Mouse (Mus musculus): ENCODE results near the gene Mvb12a.

The Mvb12a gene

DNA sequence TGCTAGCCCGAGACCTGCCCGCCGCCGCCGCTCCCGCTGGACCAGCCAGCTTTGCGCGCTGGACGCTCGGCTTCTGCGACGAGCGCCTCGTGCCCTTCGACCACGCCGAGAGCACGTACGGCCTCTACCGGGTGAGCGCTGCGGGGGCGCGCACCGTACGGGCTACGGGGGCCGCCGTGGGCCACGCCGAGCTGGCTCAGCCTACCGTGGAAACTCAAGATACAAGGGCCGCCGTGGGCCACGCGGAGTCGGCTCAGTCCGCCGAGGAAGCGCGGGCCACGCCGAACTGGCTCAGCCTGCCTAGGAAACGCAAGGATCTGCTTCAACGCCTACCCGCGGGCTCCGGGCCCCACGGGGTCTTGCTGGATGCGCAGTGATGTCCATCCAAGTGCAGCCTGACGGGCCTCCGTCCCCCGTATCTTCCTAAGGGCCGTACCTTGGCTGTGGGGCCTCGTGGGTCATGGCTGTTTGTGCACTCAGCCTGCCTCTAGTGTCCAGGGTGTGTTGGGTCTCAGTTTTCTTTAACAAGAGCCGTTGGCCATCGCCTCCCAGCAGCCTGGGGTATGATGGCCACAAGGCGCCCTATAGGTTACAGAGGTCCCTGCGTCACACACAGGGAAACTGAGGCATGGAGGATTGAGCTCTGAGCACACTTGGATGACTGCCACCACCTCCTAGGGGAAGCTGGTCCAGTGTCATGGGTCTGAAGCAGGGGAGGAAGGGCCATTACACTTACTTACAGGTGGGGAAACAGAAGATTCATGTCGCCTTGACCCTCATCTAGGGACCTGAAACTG is 49.9 kb downstream of the Mvb12a start:
- no peak for DNase-seq (ENCODE audit: extremely low spot score, low spot score)

- DNase-seq (ENCODE audit: extremely low spot score, low spot score) = no peak
Measured at GRCm38 (mm10) chr8:71593556-71594323, 51.0 kb downstream of the Mvb12a start.

GRCm38 (mm10) chr8:71594324-71594722 is 51.6 kb downstream of the Mvb12a start:
- DNase-seq (ENCODE audit: extremely low spot score, low spot score) = no peak

DNA sequence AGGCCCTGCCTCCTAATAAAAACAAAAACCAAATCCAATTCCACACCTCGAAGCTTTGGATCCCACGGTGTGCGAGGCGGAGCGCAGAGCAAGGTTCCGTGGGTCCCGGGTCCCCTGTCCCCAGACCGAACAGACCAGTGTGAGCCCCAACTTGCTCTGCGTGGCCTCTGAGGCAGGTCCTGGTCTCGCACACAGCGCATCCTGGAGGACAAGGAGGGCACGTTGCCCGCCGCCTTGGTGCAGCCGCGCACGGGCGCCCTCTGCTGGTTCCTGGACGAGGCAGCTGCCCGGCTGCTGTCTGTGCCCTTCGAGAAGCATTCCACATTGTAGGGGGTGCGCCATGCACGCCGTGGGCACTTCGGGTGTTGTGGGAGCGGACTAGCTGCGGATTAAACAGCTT is 53.1 kb downstream of the Mvb12a start:
- peak; percentile 89 for DNase-seq (ENCODE audit: extremely low spot score, low spot score)

DNA sequence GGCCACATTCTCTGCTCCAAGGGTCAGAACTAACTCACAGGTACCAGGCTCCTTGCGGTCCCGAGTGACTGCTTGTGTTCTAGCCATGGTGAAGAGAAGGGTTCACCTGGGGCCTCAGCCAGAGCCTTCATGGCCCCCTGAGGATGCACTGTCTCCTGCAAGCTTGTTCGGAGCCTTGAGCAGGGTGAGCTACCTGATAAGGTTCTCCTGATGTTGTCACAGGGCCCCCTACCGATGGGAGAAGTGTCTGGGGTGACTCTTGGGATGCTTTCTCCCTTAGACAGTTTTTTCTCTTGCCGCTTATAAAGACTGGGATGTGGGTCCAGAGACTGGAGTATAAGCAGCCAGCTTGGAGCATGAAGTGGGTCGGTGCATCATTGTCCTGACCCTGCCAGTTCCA is 53.7 kb downstream of the Mvb12a start:
- DNase-seq (ENCODE audit: extremely low spot score, low spot score) = no peak

DNA sequence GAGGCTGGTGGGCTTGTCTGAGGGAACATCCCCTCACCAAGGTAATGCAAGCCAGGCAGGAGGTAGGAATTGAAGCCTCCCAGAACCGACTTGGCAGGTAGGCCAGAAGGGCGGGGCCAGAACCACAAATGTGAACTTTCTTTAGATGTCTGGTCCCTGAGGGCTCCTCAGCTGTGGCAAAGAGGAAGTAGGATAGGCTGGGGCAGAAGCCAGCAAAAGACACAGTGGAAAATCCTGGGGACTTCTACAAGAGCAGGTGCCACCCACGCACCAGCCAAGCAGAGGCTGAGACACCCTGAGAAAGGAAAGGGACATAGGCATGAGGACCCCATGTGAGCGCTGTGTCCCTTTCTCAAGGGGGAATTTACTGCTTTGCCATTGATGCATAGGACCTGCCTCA is 54.1 kb downstream of the Mvb12a start:
- no peak for DNase-seq (ENCODE audit: extremely low spot score, low spot score)

- no peak for DNase-seq (ENCODE audit: extremely low spot score, low spot score)
Measured at GRCm38 (mm10) chr8:71597451-71597850, 54.7 kb downstream of the Mvb12a start, which contains the start of gene Fam129c. TSS of gene Fam129c (plus strand) at chr8:71597648.
